Mouse (Mus musculus) limb, embryonic 11.5 days (tissue): ENCODE results near the gene Sez6l2. TPM values are rescaled to one million over a fixed set of nuclear protein-coding genes. Genes with fewer than 3 reads are reported as not detected.
A peak's percentile ranks its signal among the peaks of the same experiment; 100 is the strongest.
"Not testable (repeated sequence)": the region's sequence is repeated elsewhere in the genome, so short reads cannot be mapped to it uniquely, and the experiment has no call there.

ENCODE experiments used
- ATAC-seq: fragments of 200-750 bp; cut with Nextera tagmentation; 2 replicates; pipeline ENCODE4 v1.8.0; 2017; ENCODE audit warnings: low read depth; ENCODE audit not compliant: insufficient number of reproducible peaks, low FRiP score, low TSS enrichment
- DNase-seq: peaks from one replicate; pipeline ENCODE4 v3.0.0-alpha.2; 2015; ENCODE audit warnings: low spot score
- H3K27ac ChIP-seq: fragments of 300-500 bp; sonication (generic); replicated peaks from 2 replicates; pipeline ENCODE4 v1.5.1; 2014; ENCODE audit warnings: low read depth, mild to moderate bottlenecking, low read length
- H3K27me3 ChIP-seq: fragments of 300-500 bp; sonication (generic); 2 replicates; pipeline ENCODE4 v1.6.1; 2014; ENCODE audit warnings: mild to moderate bottlenecking, low read length, mixed read lengths; ENCODE audit not compliant: control insufficient read depth, insufficient read depth
- H3K36me3 ChIP-seq: fragments of 300-500 bp; sonication (generic); 2 replicates; pipeline ENCODE4 v1.6.1; 2014; ENCODE audit warnings: mild to moderate bottlenecking, low read length, moderate library complexity, mixed read lengths; ENCODE audit not compliant: control insufficient read depth, insufficient read depth
- H3K4me1 ChIP-seq: fragments of 300-500 bp; sonication (generic); 2 replicates; pipeline ENCODE4 v1.6.1; 2014; ENCODE audit warnings: low read length, mixed read lengths; ENCODE audit not compliant: control insufficient read depth, insufficient read depth
- H3K4me2 ChIP-seq: fragments of 300-500 bp; sonication (generic); 2 replicates; pipeline ENCODE4 v1.6.1; 2014; ENCODE audit warnings: low read depth, mild to moderate bottlenecking, moderate library complexity; ENCODE audit not compliant: severe bottlenecking
- H3K4me3 ChIP-seq: fragments of 300-500 bp; sonication (generic); 2 replicates; pipeline ENCODE4 v1.5.1; 2014; ENCODE audit warnings: low read depth, low read length
- H3K9ac ChIP-seq: fragments of 300-500 bp; sonication (generic); 2 replicates; pipeline ENCODE4 v1.6.1; 2014; ENCODE audit warnings: mild to moderate bottlenecking, low read length
- H3K9me3 ChIP-seq: fragments of 300-500 bp; sonication (generic); 2 replicates; pipeline ENCODE4 v1.6.1; 2016; ENCODE audit warnings: low read length; ENCODE audit not compliant: control insufficient read depth
- WGBS: fragments of 180-500 bp; shearing (Covaris S2); extraction: QIAGEN DNeasy Blood & Tissue Kit; methylation state at CpG from one replicate; pipeline ENCODE4 v1.1.7; 2014; 5-methylcytosine and 5-hydroxymethylcytosine counted together
- polyA plus RNA-seq: library from polyadenylated mRNA; unstranded; fragments of >200 nt; fragmentation: Nextera tagmentation; extraction: Ambion mirVana; gene quantifications from 2 replicates; pipeline ENCODE4 v1.2.1, GENCODE M21; 2014

The Sez6l2 gene
- 0.16 and 0.26 TPM in 2 replicates for polyA plus RNA-seq

DNA sequence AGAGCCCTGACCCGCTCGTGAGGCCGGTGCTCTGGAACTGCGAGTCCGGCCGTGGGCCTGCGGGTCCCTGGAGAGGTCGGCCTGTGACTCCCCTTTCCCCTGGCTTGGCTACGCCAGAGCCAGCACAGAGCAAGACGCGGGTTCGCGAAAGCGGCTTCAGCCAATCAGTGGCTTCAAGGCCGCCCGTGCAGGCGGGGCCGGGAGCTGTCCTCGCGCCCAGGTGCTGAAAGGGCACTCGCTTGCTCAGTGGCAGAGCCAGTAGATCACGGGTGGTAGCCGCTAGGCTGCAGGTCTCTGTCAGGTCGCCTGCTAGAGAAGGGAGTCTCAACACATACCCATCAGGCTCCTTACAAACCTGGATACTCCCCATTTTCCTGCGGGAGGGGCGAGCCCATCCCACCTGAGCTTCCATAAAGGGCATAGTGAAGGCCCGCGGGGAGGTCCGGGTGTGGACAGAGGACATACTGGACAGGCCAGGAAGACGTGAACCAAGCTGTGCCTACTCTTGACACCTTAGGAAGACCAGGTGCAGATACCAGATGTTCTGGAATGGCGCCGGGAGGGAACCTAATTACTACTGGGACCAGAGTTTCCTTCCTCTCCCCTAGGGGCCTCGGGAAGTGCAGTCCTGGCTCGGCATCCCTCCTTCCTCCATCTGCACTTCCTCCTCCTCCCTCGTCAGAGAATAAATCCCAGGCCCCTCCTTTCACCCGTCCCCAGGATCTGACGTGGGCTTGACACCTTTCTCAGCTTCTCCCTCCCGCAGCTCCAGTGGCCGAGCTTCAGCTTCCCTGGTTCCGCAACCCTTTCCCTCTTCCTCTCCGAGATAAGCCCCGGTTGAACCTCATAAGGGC is at the start of gene Sez6l2:
Gene Sez6l2 (plus strand): TSS at position 771 of the 854 bp plus-strand sequence.
- H3K4me1 ChIP-seq, result peaks cover 5% of the 10 kb centered on the region
- H3K27ac ChIP-seq, result no peak within 1 kb of the TSS
- DNase-seq, result peak; percentile 98
- peaks cover 29% of the 10 kb centered on the region for H3K27me3 ChIP-seq
- WGBS, result under 1% methylated on average over 40 of the region's 42 CpGs
- H3K4me2 ChIP-seq, result peak within 1 kb of the TSS; percentile 97
- no peaks in the 10 kb centered on the region for H3K36me3 ChIP-seq
- no peaks in the 10 kb centered on the region for H3K9me3 ChIP-seq
- peak within 1 kb of the TSS; percentile 39 for H3K4me3 ChIP-seq
- peak; percentile 79 for ATAC-seq
- 0 out of 2 replicates have a peak within 1 kb of the TSS, but pooled peaks have one; percentile 12 for H3K9ac ChIP-seq

DNA sequence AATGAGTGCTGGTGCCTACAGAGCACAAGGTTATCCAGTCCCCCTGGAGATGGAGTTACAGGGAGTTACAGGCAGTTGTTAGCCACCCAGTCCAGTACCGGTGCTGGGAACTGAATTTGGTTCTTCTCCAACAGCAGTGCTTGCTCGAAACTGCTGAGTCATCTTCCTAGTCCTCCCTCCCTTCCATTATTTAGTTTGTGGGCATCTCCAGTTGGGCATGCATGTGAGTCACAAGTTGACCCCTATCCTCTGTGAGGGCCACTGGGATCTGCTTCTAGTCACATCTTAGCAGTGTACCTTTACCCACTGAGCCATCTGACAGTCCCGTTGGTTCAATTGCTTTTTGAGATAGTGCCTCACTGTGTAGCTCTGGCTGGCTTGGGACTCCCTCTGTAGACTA is 44.8 kb upstream of the Sez6l2 start:
- H3K27ac ChIP-seq, result no peak overlapping the region
- no peaks in the 10 kb centered on the region for H3K9me3 ChIP-seq
- no peaks in the 10 kb centered on the region for H3K27me3 ChIP-seq
- 73% methylated on average over 3 of the region's 3 CpGs for WGBS
- DNase-seq (no peak), ATAC-seq (no peak)
- H3K36me3 ChIP-seq, result no peaks in the 10 kb centered on the region
- no peak overlapping the region for H3K9ac ChIP-seq
- H3K4me1 ChIP-seq, result no peaks in the 10 kb centered on the region
- H3K4me2 ChIP-seq, result no peak overlapping the region
- no peak overlapping the region for H3K4me3 ChIP-seq

DNA sequence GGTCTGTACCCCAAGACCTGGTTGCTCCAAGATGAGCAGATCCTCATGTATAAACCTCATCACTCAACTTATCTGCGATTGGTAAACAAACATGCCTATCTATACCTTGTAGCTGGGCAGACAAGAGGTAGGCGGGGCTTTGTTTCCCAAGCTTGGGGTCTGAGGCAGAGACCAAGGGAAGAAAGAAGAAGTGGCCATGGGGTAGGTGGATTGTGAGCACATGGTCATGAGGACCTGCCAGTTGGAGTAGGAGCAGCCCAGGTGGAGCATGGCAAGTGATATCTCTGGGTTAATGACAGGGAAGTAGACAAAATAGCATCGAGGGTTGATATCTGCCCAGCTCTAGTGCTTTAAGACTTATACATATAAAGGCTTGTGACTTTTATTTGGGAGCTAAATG is 35.5 kb upstream of the Sez6l2 start:
- H3K9me3 ChIP-seq, result no peaks in the 10 kb centered on the region
- H3K36me3 ChIP-seq, result no peaks in the 10 kb centered on the region
- 92% methylated on average over 3 of the region's 3 CpGs for WGBS

DNA sequence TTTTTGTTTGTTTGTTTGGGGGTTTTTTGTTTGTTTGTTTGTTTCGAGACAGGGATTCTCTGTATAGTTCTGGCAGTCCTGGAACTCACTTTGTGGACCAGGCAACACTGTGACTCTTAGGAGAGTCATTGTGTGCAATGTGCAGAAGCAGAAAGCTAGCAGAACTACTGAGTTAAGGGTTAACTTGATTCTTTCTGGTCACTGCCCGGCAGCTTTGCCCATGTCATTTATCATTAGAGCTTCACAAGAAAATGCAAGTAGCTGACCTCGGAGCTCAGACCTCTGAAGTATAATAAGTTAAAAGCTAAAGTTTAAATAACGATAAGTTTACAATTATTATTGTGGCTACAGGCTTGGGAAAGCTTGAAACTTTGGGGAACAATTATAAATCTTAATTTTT is 32.0 kb upstream of the Sez6l2 start:
- WGBS, result 35% methylated on average over 4 of the region's 4 CpGs
- not testable (repeated sequence) for H3K27me3 ChIP-seq, ATAC-seq, H3K4me2 ChIP-seq, H3K4me1 ChIP-seq, H3K27ac ChIP-seq, H3K9me3 ChIP-seq, H3K36me3 ChIP-seq, DNase-seq, H3K4me3 ChIP-seq, H3K9ac ChIP-seq

More for the DNA sequence above, 35.5 kb upstream of the Sez6l2 start:
- ATAC-seq, result no peak
- no peaks in the 10 kb centered on the region for H3K27me3 ChIP-seq
- H3K4me3 ChIP-seq, result no peak overlapping the region
- no peak overlapping the region for H3K27ac ChIP-seq
- H3K4me2 ChIP-seq, result no peak overlapping the region
- DNase-seq, result no peak
- no peaks in the 10 kb centered on the region for H3K4me1 ChIP-seq
- H3K9ac ChIP-seq, result no peak overlapping the region

DNA sequence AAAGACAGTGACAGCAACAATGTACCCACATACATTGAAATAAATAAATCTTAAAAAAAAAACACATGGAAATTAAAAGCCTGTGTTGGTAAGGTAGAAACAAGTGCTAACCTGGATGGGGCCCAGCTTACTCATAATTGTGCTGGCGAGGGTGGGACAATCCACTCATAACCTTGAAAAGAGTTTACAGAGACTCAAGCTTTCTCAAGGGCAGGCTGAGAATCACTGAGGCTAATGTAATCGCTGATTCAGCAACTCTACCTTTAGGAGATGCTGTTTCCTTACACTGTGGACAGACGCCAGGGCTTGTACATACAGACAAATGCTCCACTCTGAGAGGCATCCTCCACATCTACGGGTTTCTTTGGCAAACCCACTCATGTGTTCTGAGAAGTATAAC is 30.4 kb upstream of the Sez6l2 start:
- 86% methylated on average over 4 of the region's 4 CpGs for WGBS
- H3K9me3 ChIP-seq, result no peaks in the 10 kb centered on the region
- DNase-seq (no peak), ATAC-seq (no peak)
- no peak overlapping the region for H3K4me2 ChIP-seq
- H3K9ac ChIP-seq, result no peak overlapping the region
- no peak overlapping the region for H3K27ac ChIP-seq
- no peaks in the 10 kb centered on the region for H3K27me3 ChIP-seq
- H3K36me3 ChIP-seq, result no peaks in the 10 kb centered on the region
- no peaks in the 10 kb centered on the region for H3K4me1 ChIP-seq
- no peak overlapping the region for H3K4me3 ChIP-seq

DNA sequence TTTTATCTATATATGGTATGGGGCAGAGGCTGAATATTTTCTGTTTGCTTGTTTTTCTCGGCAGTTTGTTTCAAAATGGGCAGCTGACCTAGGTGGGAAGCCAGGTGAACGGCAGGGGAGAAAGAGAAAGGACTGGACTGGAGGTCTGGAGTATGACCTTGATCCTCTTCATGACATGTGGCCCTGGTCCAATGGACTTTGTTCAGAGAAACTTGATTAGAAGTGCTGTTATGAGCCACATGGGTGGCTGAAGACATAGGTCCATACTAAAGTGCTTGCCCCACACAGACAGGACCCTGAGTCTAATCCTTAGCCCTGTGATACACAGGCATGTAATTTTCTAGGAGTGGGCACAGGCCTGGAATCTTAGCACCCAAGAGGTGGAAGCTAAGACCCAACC is 28.8 kb upstream of the Sez6l2 start:
- no peaks in the 10 kb centered on the region for H3K27me3 ChIP-seq
- no peak overlapping the region for H3K9ac ChIP-seq
- H3K4me1 ChIP-seq, result no peaks in the 10 kb centered on the region
- WGBS, result 80% methylated on average over 2 of the region's 2 CpGs
- no peak overlapping the region for H3K4me2 ChIP-seq
- no peak overlapping the region for H3K27ac ChIP-seq
- no peak overlapping the region for H3K4me3 ChIP-seq
- no peaks in the 10 kb centered on the region for H3K9me3 ChIP-seq
- no peak for ATAC-seq
- DNase-seq, result no peak
- no peaks in the 10 kb centered on the region for H3K36me3 ChIP-seq

DNA sequence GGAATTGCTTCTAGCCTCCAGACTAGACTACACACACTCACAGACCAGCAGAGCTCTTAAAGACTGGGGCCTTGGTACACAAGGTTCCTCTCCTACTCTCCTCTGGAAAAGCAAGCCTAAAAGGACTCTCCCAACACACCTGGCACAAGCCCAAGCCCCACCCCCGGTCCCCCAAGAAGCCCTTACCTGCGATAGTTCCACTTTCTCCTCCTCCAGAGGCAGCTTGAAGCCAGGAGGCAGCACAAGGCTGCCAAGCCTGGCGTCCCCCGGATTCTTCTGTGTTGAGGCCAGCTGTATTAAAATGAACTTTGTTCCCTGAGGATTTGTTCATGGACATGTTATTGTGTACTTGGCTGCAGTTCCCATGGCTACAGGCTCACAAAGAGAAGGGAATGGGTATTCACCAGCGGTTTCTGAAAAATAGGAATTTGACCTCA is 27.7 kb upstream of the Sez6l2 start, which contains the start of gene Tmem219:
Gene Tmem219 (minus strand): TSS at position 294 of the 437 bp plus-strand sequence.
- Histone ChIP-seq H3K27me3 (no peaks in the 10 kb centered on the region), H3K9ac (no peak within 1 kb of the TSS), H3K9me3 (no peaks in the 10 kb centered on the region), H3K4me3 (no peak within 1 kb of the TSS), H3K36me3 (no peaks in the 10 kb centered on the region), H3K4me2 (no peak within 1 kb of the TSS), H3K4me1 (no peaks in the 10 kb centered on the region), H3K27ac (no peak within 1 kb of the TSS)
- WGBS, result 73% methylated on average over 5 of the region's 5 CpGs
- DNase-seq, result no peak
- no peak for ATAC-seq

DNA sequence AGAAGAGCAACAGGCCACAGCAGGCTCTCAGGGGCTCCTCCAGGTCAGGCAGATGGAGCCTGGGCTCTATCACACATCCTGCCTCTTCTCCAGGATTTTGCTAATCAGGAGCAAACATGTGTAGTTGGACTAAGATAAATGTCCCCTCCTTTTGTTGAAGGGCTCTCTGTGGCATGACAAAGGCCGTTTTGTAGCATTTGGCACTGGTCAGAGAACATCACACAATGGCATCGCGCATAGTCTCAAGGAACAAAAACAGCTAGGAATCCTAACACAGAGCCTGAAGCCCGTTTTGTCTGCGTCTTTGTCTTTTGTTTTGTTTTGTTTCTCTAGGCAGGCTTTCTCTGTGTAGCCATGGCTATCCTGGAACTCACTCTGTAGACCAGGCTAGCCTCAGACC is 26.4 kb upstream of the Sez6l2 start:
- H3K27me3 ChIP-seq, result no peaks in the 10 kb centered on the region
- ATAC-seq, result no peak
- no peaks in the 10 kb centered on the region for H3K4me1 ChIP-seq
- 73% methylated on average over 5 of the region's 5 CpGs for WGBS
- no peaks in the 10 kb centered on the region for H3K9me3 ChIP-seq
- DNase-seq, result no peak
- H3K9ac ChIP-seq, result no peak overlapping the region
- H3K27ac ChIP-seq, result no peak overlapping the region
- no peak overlapping the region for H3K4me2 ChIP-seq
- no peaks in the 10 kb centered on the region for H3K36me3 ChIP-seq
- no peak overlapping the region for H3K4me3 ChIP-seq
